Mouse (Mus musculus) limb, embryonic 15.5 days (tissue): ENCODE results near the gene Inhbc. TPM values are rescaled to one million over a fixed set of nuclear protein-coding genes. Genes with fewer than 3 reads are reported as not detected.

Source experiments
- ATAC-seq: fragments of 200-750 bp; cut with Nextera tagmentation; 2 replicates; pipeline ENCODE4 v1.8.0; 2017; ENCODE audit warnings: low read depth, moderate TSS enrichment; ENCODE audit not compliant: insufficient number of reproducible peaks, low FRiP score, low TSS enrichment
- H3K27ac ChIP-seq: fragments of 300-500 bp; sonication (generic); 2 replicates; pipeline ENCODE4 v1.5.1; 2015; ENCODE audit warnings: moderate library complexity, mild to moderate bottlenecking, inconsistent platforms
- H3K27me3 ChIP-seq: fragments of 300-500 bp; sonication (generic); 2 replicates; pipeline ENCODE4 v1.6.1; 2015; ENCODE audit warnings: inconsistent platforms
- H3K36me3 ChIP-seq: fragments of 300-500 bp; sonication (generic); 2 replicates; pipeline ENCODE4 v1.6.1; 2015; ENCODE audit warnings: inconsistent platforms
- H3K4me1 ChIP-seq: fragments of 300-500 bp; sonication (generic); 2 replicates; pipeline ENCODE4 v1.6.1; 2015; ENCODE audit warnings: inconsistent platforms
- H3K4me2 ChIP-seq: fragments of 300-500 bp; sonication (generic); 2 replicates; pipeline ENCODE4 v1.6.1; 2015; ENCODE audit warnings: mild to moderate bottlenecking, inconsistent platforms
- H3K4me3 ChIP-seq: fragments of 300-500 bp; sonication (generic); 2 replicates; pipeline ENCODE4 v1.5.1; 2015; ENCODE audit warnings: mild to moderate bottlenecking, inconsistent platforms
- H3K9ac ChIP-seq: fragments of 300-500 bp; sonication (generic); 2 replicates; pipeline ENCODE4 v1.6.1; 2015; ENCODE audit warnings: inconsistent platforms
- H3K9me3 ChIP-seq: fragments of 300-500 bp; sonication (generic); 2 replicates; pipeline ENCODE4 v1.6.1; 2016; ENCODE audit warnings: inconsistent platforms
- WGBS: fragments of 180-500 bp; shearing (Covaris S2); methylation state at CpG from one replicate; pipeline ENCODE4 v1.1.7; 2015; 5-methylcytosine and 5-hydroxymethylcytosine counted together
- polyA plus RNA-seq: library from polyadenylated mRNA; unstranded; fragments of >200 nt; fragmentation: Nextera tagmentation; extraction: Ambion mirVana; gene quantifications from 2 replicates; pipeline ENCODE4 v1.2.1, GENCODE M21; 2015

Gene Inhbc
- polyA plus RNA-seq, 1 experiment from 2014 or later: not detected

GRCm38 (mm10) chr10:127379654-127380053 lies 9.4 kb upstream of the Inhbc start:
- Histone ChIP-seq H3K4me1 (peaks cover 11% of the 10 kb centered on the region), H3K4me3 (peak overlapping the region; percentile 60), H3K4me2 (peak overlapping the region; percentile 58), H3K27ac (peak overlapping the region; percentile 95; the same call in 1 of the 2 replicates), H3K27me3 (no peaks in the 10 kb centered on the region), H3K9me3 (no peaks in the 10 kb centered on the region), H3K36me3 (no peaks in the 10 kb centered on the region), H3K9ac (peak overlapping the region; percentile 88; the same call in 1 of the 2 replicates)
- 87% methylated on average over 8 of the region's 8 CpGs for WGBS
- no peak for ATAC-seq

- ATAC-seq: no peak
- Histone ChIP-seq H3K36me3 (no peaks in the 10 kb centered on the region), H3K4me1 (peaks cover 11% of the 10 kb centered on the region), H3K9me3 (no peaks in the 10 kb centered on the region), H3K4me2 (no peak overlapping the region), H3K27ac (no peak overlapping the region), H3K27me3 (no peaks in the 10 kb centered on the region), H3K9ac (no peak overlapping the region), H3K4me3 (no peak overlapping the region)
- WGBS: 65% methylated on average over 3 of the region's 3 CpGs
Observed at GRCm38 (mm10) chr10:127377700-127378099, 7.5 kb upstream of the Inhbc start.

- no peaks in the 10 kb centered on the region for H3K27me3 ChIP-seq
- H3K36me3 ChIP-seq: no peaks in the 10 kb centered on the region
- H3K27ac ChIP-seq: no peak overlapping the region
- no peak for ATAC-seq
- no peak overlapping the region for H3K4me3 ChIP-seq
- 62% methylated on average over 2 of the region's 2 CpGs for WGBS
- no peak overlapping the region for H3K9ac ChIP-seq
- H3K4me1 ChIP-seq: no peaks in the 10 kb centered on the region
- H3K4me2 ChIP-seq: no peak overlapping the region
- H3K9me3 ChIP-seq: no peaks in the 10 kb centered on the region
Observed at GRCm38 (mm10) chr10:127371023-127371422, 792 bp upstream of the Inhbc start.

- WGBS: 86% methylated on average over 2 of the region's 2 CpGs
- Histone ChIP-seq H3K4me2 (no peak overlapping the region), H3K4me1 (no peaks in the 10 kb centered on the region), H3K9ac (no peak overlapping the region), H3K27me3 (no peaks in the 10 kb centered on the region), H3K27ac (no peak overlapping the region), H3K36me3 (no peaks in the 10 kb centered on the region), H3K4me3 (no peak overlapping the region), H3K9me3 (no peaks in the 10 kb centered on the region)
- no peak for ATAC-seq
Observed at GRCm38 (mm10) chr10:127368273-127368672, 2.0 kb downstream of the Inhbc start.

GRCm38 (mm10) chr10:127367116-127367515 lies 3.1 kb downstream of the Inhbc start:
- no peak overlapping the region for H3K4me3 ChIP-seq
- no peaks in the 10 kb centered on the region for H3K4me1 ChIP-seq
- WGBS: 80% methylated on average over 5 of the region's 5 CpGs
- no peak overlapping the region for H3K27ac ChIP-seq
- H3K9me3 ChIP-seq: no peaks in the 10 kb centered on the region
- no peaks in the 10 kb centered on the region for H3K27me3 ChIP-seq
- ATAC-seq: no peak
- no peaks in the 10 kb centered on the region for H3K36me3 ChIP-seq
- H3K9ac ChIP-seq: no peak overlapping the region
- H3K4me2 ChIP-seq: no peak overlapping the region

GRCm38 (mm10) chr10:127360714-127361113 lies 9.5 kb downstream of the Inhbc start:
- no peaks in the 10 kb centered on the region for H3K27me3 ChIP-seq
- no peak overlapping the region for H3K9ac ChIP-seq
- no peak for ATAC-seq
- no peak overlapping the region for H3K4me3 ChIP-seq
- H3K27ac ChIP-seq: no peak overlapping the region
- no peaks in the 10 kb centered on the region for H3K36me3 ChIP-seq
- 76% methylated on average over 3 of the region's 3 CpGs for WGBS
- no peaks in the 10 kb centered on the region for H3K9me3 ChIP-seq
- H3K4me1 ChIP-seq: no peaks in the 10 kb centered on the region
- no peak overlapping the region for H3K4me2 ChIP-seq

- Histone ChIP-seq H3K4me1 (peaks cover 7% of the 10 kb centered on the region), H3K9me3 (no peaks in the 10 kb centered on the region), H3K36me3 (no peaks in the 10 kb centered on the region), H3K4me2 (no peak overlapping the region), H3K27me3 (no peaks in the 10 kb centered on the region), H3K4me3 (no peak overlapping the region), H3K27ac (no peak overlapping the region), H3K9ac (no peak overlapping the region)
- 74% methylated on average over 10 of the region's 10 CpGs for WGBS
- ATAC-seq: no peak
Observed at GRCm38 (mm10) chr10:127355336-127355735, 14.9 kb downstream of the Inhbc start.

- H3K4me3 ChIP-seq: no peak within 1 kb of the TSS
- no peak for ATAC-seq
- peaks cover 7% of the 10 kb centered on the region for H3K4me1 ChIP-seq
- no peak within 1 kb of the TSS for H3K27ac ChIP-seq
- H3K36me3 ChIP-seq: no peaks in the 10 kb centered on the region
- no peak within 1 kb of the TSS for H3K9ac ChIP-seq
- H3K27me3 ChIP-seq: no peaks in the 10 kb centered on the region
- H3K4me2 ChIP-seq: no peak within 1 kb of the TSS
- no peaks in the 10 kb centered on the region for H3K9me3 ChIP-seq
- 83% methylated on average over 18 of the region's 18 CpGs for WGBS
Observed at GRCm38 (mm10) chr10:127353909-127354895, 16.0 kb downstream of the Inhbc start, which contains the start of gene Inhbe. Gene Inhbe, minus strand, starts transcription at chr10:127354411.

- H3K36me3 ChIP-seq: no peaks in the 10 kb centered on the region
- ATAC-seq: no peak
- H3K4me2 ChIP-seq: no peak overlapping the region
- 89% methylated on average over 11 of the region's 11 CpGs for WGBS
- peaks cover 7% of the 10 kb centered on the region for H3K4me1 ChIP-seq
- H3K27ac ChIP-seq: no peak overlapping the region
- no peaks in the 10 kb centered on the region for H3K9me3 ChIP-seq
- no peak overlapping the region for H3K9ac ChIP-seq
- no peak overlapping the region for H3K4me3 ChIP-seq
- H3K27me3 ChIP-seq: no peaks in the 10 kb centered on the region
Observed at GRCm38 (mm10) chr10:127352766-127353165, 17.5 kb downstream of the Inhbc start.

- Histone ChIP-seq H3K4me2 (no peak overlapping the region), H3K36me3 (no peaks in the 10 kb centered on the region), H3K27me3 (no peaks in the 10 kb centered on the region), H3K9me3 (no peaks in the 10 kb centered on the region), H3K27ac (no peak overlapping the region), H3K9ac (no peak overlapping the region), H3K4me3 (no peak overlapping the region), H3K4me1 (peaks cover 7% of the 10 kb centered on the region)
- ATAC-seq: no peak
- 64% methylated on average over 9 of the region's 9 CpGs for WGBS
Observed at GRCm38 (mm10) chr10:127352187-127352586, 18.0 kb downstream of the Inhbc start.

- Histone ChIP-seq H3K4me3 (no peak overlapping the region), H3K36me3 (no peaks in the 10 kb centered on the region), H3K4me2 (no peak overlapping the region), H3K9me3 (no peaks in the 10 kb centered on the region), H3K27ac (no peak overlapping the region), H3K27me3 (no peaks in the 10 kb centered on the region), H3K4me1 (peaks cover 7% of the 10 kb centered on the region), H3K9ac (no peak overlapping the region)
- ATAC-seq: no peak
- WGBS: 61% methylated on average over 8 of the region's 8 CpGs
Observed at GRCm38 (mm10) chr10:127351719-127352118, 18.5 kb downstream of the Inhbc start.

- Histone ChIP-seq H3K36me3 (no peaks in the 10 kb centered on the region), H3K9me3 (no peaks in the 10 kb centered on the region), H3K27me3 (no peaks in the 10 kb centered on the region), H3K4me2 (peak overlapping the region; percentile 48), H3K27ac (no peak overlapping the region), H3K9ac (no peak overlapping the region), H3K4me3 (no peak overlapping the region), H3K4me1 (peaks cover 7% of the 10 kb centered on the region)
- WGBS: 83% methylated on average over 8 of the region's 8 CpGs
- no peak for ATAC-seq
Observed at GRCm38 (mm10) chr10:127351285-127351595, 19.0 kb downstream of the Inhbc start.
